Mouse (Mus musculus): ENCODE results near the gene Uba52.
A peak's percentile ranks its signal among the peaks of the same experiment; 100 is the strongest.

Uba52 gene

DNA sequence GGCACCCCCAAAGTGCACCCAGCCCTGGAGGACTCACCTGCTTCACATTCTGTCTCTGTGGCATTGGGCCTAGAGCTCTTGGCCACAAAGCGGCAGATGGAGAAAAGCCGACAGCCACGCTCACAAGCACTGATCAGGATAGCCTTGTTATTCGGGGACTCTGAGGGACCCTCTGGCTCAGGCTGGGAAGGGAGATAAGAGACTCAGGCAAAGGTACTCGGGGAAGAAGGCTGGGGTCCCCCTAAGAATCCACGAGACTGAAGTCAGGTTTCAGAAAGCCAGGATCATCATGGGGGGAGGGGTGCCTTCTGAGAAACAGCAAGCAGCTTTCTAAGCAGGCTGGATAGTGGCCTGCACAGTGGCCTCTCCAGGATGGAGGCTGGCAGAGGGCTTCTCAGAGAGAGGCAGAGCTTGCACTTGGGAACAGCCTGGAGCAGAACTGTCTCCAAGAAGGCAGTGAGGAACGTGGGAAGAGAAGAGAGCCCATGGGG, 24.4 kb downstream of the Uba52 start:
- DNase-seq (ENCODE audit: low spot score in 2 of 2): no peak

- DNase-seq (ENCODE audit: low spot score in 2 of 2): no peak
These were observed 27.7 kb downstream of the Uba52 start for GRCm38 (mm10) chr8:70482943-70483342.

GRCm38 (mm10) chr8:70481908-70482307, 28.7 kb downstream of the Uba52 start:
- DNase-seq (ENCODE audit: low spot score in 2 of 2): no peak

GRCm38 (mm10) chr8:70477269-70477982, 33.2 kb downstream of the Uba52 start:
- DNase-seq (ENCODE audit: low spot score in 2 of 2): no peak

GRCm38 (mm10) chr8:70476333-70477268, 34.0 kb downstream of the Uba52 start, which contains the start of gene Klhl26:
TSS of gene Klhl26 (minus strand) at chr8:70476968.
- peak; percentile 95 to 96 for DNase-seq (ENCODE audit: low spot score in 2 of 2)

GRCm38 (mm10) chr8:70471856-70472255, 38.7 kb downstream of the Uba52 start:
- DNase-seq (ENCODE audit: low spot score in 2 of 2): no peak

- no peak for DNase-seq (ENCODE audit: low spot score in 2 of 2)
These were observed 40.7 kb downstream of the Uba52 start for GRCm38 (mm10) chr8:70469938-70470337.

GRCm38 (mm10) chr8:70469295-70469916, 41.2 kb downstream of the Uba52 start:
- no peak for DNase-seq (ENCODE audit: low spot score in 2 of 2)

- no peak for DNase-seq (ENCODE audit: low spot score in 2 of 2)
These were observed 41.9 kb downstream of the Uba52 start for GRCm38 (mm10) chr8:70468733-70469132.

DNA sequence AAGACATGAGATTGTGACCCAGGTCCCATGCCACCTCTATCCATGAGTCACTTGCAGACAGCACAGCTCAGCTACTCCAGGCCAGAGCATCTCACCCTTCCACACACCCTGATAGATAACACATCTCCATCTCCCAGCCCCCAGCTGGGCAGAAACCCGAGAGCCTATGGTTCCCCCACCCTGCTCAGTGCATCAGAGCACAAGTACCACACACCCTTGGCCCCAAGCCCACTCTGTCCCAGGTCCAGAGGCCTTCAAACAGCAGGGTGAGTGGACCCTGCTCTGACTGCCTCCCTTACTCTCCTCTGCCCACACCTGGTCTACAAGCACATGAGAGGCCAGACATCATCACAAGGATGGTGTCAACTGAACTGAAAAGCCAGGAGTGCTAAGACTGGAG, 42.7 kb downstream of the Uba52 start:
- no peak for DNase-seq (ENCODE audit: low spot score in 2 of 2)

DNA sequence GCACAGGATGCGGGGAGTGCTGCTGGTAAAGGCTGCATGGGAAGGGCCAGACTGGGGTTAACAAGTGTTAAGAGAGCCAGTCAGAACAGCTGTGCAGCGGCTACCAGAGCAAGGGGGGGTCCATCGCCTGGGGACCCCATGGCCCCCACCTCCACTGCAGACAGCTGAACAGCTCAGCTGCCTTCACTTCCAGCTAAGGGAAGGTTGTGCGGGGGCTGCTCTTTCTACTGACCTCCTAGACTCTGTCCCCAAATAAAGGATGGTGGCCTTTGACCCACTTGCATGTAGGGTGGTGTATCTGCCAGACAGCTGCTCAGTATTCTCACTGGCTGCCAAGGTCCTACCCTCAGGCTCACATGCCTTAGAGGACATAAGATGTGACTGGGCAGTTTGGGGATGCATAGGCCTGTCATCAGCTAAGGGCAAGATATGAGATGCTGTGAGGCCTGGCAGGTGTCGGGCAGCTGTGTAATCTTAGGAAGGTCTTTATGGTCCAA, 43.3 kb downstream of the Uba52 start:
- DNase-seq (ENCODE audit: low spot score in 2 of 2): no peak

DNA sequence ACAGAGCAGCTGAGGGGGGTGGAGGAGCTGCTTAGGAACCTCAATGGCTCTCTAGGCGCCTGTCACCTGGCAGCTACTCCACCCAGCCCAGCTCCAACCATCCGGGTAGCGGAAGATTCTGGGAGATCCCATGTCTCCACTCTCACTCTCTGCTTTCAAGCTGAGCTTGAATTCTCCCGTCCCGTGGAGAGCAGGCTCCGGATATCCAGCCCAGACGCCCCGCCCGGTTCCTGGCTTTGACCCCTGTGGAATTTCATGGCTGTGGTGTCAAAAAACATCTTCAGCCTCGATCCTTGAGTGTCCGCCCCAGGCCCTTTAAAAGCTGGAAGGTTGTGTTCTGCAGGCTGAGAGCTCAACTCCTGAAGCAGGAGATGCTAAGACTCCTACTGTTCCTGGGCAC, 43.8 kb downstream of the Uba52 start:
- DNase-seq (ENCODE audit: low spot score in 2 of 2): peak in 1 of 2 experiments; percentile 40

DNA sequence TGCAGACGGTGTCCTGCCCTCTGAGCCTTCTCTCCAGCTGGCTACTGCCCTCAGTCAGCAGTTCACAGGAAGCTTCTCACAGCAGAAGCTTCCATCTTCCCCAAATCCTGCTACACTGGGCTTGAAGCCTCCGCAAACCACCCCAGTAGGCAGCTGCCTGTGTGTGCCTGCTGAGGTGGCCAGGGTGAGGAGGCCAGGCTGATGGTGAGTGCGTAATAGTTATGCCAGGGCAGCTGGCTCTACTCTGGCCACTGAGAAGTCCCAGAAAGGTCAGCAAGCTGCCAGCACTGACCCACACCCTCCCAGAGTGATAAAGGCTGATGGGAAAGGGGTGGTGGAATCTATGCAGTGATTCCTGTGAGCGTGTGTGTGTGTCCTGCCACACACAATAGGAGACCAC, 44.3 kb downstream of the Uba52 start:
- no peak for DNase-seq (ENCODE audit: low spot score in 2 of 2)

- no peak for DNase-seq (ENCODE audit: low spot score in 2 of 2)
These were observed 44.9 kb downstream of the Uba52 start for GRCm38 (mm10) chr8:70465701-70466100.

DNA sequence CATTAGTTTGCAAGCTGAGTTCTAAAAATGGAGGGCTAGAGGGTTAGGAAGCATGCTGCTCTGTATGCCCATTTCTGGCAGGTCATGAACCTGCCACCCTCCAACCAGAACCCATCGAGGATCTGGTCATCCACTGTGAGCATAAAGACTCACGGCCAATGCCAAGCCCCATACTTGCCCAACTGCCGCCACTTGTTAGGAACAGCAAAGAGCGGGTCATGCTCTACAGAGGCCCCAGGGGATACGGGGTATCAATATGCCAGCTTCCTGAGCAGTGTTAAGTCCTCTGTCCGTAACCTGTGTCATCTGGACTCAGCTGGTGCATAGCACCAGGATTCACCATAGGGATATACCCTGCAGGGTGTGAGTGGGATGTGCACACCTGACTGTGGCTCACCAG, 46.4 kb downstream of the Uba52 start:
- DNase-seq (ENCODE audit: low spot score in 2 of 2): no peak

GRCm38 (mm10) chr8:70463306-70463705, 47.3 kb downstream of the Uba52 start:
- peak in 1 of 2 experiments; percentile 58 for DNase-seq (ENCODE audit: low spot score in 2 of 2)

- DNase-seq (ENCODE audit: low spot score in 2 of 2): no peak
These were observed 48.1 kb downstream of the Uba52 start for GRCm38 (mm10) chr8:70462516-70462813.

GRCm38 (mm10) chr8:70461765-70462515, 48.7 kb downstream of the Uba52 start:
- DNase-seq (ENCODE audit: low spot score in 2 of 2): no peak

DNA sequence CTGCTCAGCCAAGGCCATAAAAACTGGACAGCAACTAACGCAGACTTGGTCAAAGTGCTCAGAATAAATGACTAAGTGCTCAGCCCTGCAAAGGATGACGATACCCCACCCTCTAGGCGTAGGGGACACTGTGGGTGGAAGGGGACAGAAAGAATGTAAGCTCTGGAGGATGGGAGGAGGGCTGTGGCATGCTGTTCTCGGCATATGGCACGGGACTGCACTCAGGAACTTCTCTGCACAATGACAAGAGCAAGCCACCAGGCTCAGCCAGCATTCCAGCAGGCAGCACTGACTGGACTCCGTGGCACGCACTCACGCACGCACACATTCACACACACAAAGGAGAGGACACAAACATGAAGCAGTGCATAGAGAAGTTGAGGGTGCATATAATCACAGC, 50.0 kb downstream of the Uba52 start:
- no peak for DNase-seq (ENCODE audit: low spot score in 2 of 2)

DNA sequence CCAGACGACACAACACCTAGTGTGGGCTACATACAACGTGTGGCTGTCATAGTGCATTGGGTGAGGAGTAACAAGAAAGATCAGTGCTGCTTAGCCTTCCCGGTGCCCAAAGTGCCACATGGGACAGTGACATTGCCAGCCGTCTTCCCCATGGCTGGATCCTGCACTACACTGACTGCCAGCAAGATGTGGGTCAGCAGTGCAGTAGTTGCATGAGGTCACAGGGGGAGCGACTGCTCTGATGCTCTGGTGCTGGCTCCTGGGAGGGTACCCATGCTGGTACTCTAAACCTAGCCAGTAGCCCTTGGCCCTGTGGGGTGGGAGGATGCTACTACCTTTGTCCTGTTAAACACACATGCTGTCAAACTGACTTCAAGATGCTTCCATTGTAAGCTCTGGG, 50.4 kb downstream of the Uba52 start:
- no peak for DNase-seq (ENCODE audit: low spot score in 2 of 2)

DNA sequence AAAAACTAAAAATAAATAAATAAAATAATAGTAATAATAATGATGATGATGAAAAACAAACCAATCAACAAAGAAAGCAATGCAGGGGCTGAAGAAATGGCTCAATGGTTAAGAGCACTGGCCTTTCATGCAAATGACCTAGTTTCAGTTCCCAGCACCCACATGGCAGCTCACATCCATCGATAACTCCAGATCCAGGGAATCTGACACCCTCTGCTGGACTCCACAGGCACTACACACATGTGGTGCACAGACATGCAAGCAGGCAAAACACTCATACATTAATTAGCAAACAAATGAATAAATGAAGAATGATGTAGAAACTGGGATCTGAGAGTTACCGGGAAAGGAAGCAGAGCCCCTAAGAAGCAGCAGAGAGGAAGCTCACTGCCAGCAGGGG, 51.0 kb downstream of the Uba52 start:
- DNase-seq (ENCODE audit: low spot score in 2 of 2): no peak
